Mouse (Mus musculus) CH12.LX (cell line): Measurements from ENCODE around the gene Gns.

Source experiments
- CTCF ChIP-seq, 2 experiments: IDR thresholded peaks in 1 of 2; conservative IDR thresholded peaks in 1 of 2; 2 replicates each; pipeline ENCODE4 v1.5.1; 2011 to 2012; ENCODE audit warnings: low read depth in 2 of 2, low read length in 2 of 2, improper control_type of control experiment in 1 of 2, inconsistent platforms in 1 of 2, mild to moderate bottlenecking in 1 of 2, moderate library complexity in 1 of 2
- IRF4 ChIP-seq: IDR thresholded peaks from 2 replicates; pipeline ENCODE4 v1.6.1; 2014; ENCODE audit warnings: low read depth, mild to moderate bottlenecking, inconsistent platforms, low read length, improper control_type of control experiment
- MAFK ChIP-seq: IDR thresholded peaks from 2 replicates; pipeline ENCODE4 v1.6.1; 2011; ENCODE audit warnings: low read length, improper control_type of control experiment; ENCODE audit not compliant: insufficient replicate concordance
- MAX ChIP-seq: IDR thresholded peaks from 2 replicates; pipeline ENCODE4 v1.6.1; 2011; ENCODE audit warnings: low read length, improper control_type of control experiment
- NRF1 ChIP-seq: IDR thresholded peaks from 2 replicates; pipeline ENCODE4 v1.6.1; 2014; ENCODE audit warnings: low read depth, mild to moderate bottlenecking, inconsistent platforms, low read length, improper control_type of control experiment, moderate library complexity
- PAX5 ChIP-seq: IDR thresholded peaks from 2 replicates; pipeline ENCODE4 v1.6.1; 2012; ENCODE audit warnings: low read length, inconsistent platforms, mixed read lengths
- POLR2A ChIP-seq: IDR thresholded peaks from 2 replicates; pipeline ENCODE4 v1.6.1; 2011; ENCODE audit warnings: low read depth, mild to moderate bottlenecking, improper control_type of control experiment, low read length
- TCF12 ChIP-seq: IDR thresholded peaks from 2 replicates; pipeline ENCODE4 v1.6.1; 2014; ENCODE audit warnings: low read depth, mild to moderate bottlenecking, inconsistent platforms, low read length, improper control_type of control experiment
- ZC3H11A ChIP-seq: IDR thresholded peaks from 2 replicates; pipeline ENCODE4 v1.6.1; 2012; ENCODE audit warnings: low read depth, mild to moderate bottlenecking, inconsistent platforms, low read length, improper control_type of control experiment
- ZNF384 ChIP-seq: IDR thresholded peaks from 2 replicates; pipeline ENCODE4 v1.6.1; 2012; ENCODE audit warnings: low read depth, low read length, improper control_type of control experiment, inconsistent platforms

- TF ChIP-seq MAFK (no peak), MAX (no peak), PAX5 (no peak), POLR2A (no peak), NRF1 (no peak), CTCF (conservative IDR thresholded peaks at IDR 0.05 in 1 of 2, IDR thresholded peaks at IDR 0.05 in 1 of 2; ENCODE audit: low read depth in 2 of 2, low read length in 2 of 2) (no peak), TCF12 (no peak), IRF4 (no peak), ZC3H11A (no peak), ZNF384 (no peak)
These were observed 13.1 kb upstream of the Gns start for GRCm38 (mm10) chr10:121351692-121352290.
